Mouse (Mus musculus): ENCODE results near the gene Agbl2. TPM values are rescaled to one million over a fixed set of nuclear protein-coding genes. Genes with fewer than 3 reads are reported as not detected.

The Agbl2 gene
- polyA plus RNA-seq, 1 experiment from 2014 or later = 0.89 TPM

- Histone ChIP-seq H3K27ac (ENCODE audit: low read depth, low read length) (peak overlapping the region; percentile 66; the same call in 1 of the 2 replicates), H3K4me2 (ENCODE audit: low read length) (peak overlapping the region; percentile 53), H3K9me3 (replicated peaks; ENCODE audit: control insufficient read depth, low read length) (no peaks in the 10 kb centered on the region), H3K9ac (ENCODE audit: low read length) (peak overlapping the region; percentile 67), H3K4me3 (ENCODE audit: low read depth, low read length) (peak overlapping the region; percentile 69), H3K36me3 (ENCODE audit: control insufficient read depth, insufficient read depth, low read length) (peaks cover 23% of the 10 kb centered on the region), H3K4me1 (ENCODE audit: control insufficient read depth, insufficient read depth, low read length) (peaks cover 17% of the 10 kb centered on the region), H3K27me3 (replicated peaks; ENCODE audit: control insufficient read depth, insufficient read depth, low read length) (no peaks in the 10 kb centered on the region)
- ATAC-seq (no peak; the same call in 1 of the 2 replicates), DNase-seq (ENCODE audit: low spot score) (no peak)
- 3% methylated on average over 8 of the region's 8 CpGs for WGBS
Measured at GRCm38 (mm10) chr2:90846597-90846954, 64.0 kb downstream of the Agbl2 start.

DNA sequence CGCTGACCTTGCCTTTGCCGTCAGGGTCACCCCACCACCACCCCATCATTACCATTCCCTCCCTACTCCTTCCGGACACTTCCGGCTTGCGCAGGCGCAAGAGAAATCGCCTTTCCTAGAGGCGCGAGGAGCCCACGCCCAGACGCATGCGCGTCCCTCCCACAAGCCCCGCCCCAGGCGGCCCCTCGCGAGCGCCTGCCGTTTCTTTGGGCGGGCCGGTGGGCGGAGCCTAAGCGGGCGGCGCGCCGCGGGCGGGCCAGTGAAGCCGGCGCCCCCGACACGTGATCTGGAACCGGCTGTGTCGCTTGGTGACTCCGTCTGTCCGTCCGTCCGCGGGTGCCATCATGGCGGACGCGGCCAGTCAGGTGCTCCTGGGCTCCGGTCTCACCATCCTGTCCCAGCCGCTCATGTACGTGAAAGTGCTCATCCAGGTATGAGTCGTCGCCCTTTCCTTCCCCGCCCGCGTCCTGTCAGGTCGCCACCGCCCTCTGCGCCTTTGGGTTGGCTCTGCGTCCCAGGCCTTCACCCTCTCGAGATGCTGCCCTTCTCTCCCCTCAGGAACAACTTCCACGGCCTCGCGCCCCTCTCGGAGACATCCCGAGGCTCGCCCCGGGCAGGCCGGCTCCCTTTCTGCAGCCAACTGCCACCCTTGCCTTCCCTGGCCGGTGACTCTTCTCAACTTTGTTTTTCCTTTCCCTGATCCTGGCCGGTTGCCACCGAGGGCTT is 64.6 kb downstream of the Agbl2 start, which contains the start of gene Mtch2:
Gene Mtch2, plus strand, starts transcription at position 201 of the 726 bp plus-strand sequence.
- Histone ChIP-seq H3K36me3 (ENCODE audit: control insufficient read depth, insufficient read depth, low read length) (peaks cover 28% of the 10 kb centered on the region), H3K4me2 (ENCODE audit: low read length) (peak within 1 kb of the TSS; percentile 53), H3K9ac (ENCODE audit: low read length) (peak within 1 kb of the TSS; percentile 87), H3K27me3 (replicated peaks; ENCODE audit: control insufficient read depth, insufficient read depth, low read length) (no peaks in the 10 kb centered on the region), H3K4me3 (ENCODE audit: low read depth, low read length) (peak within 1 kb of the TSS; percentile 69), H3K27ac (ENCODE audit: low read depth, low read length) (peak within 1 kb of the TSS; percentile 83), H3K9me3 (replicated peaks; ENCODE audit: control insufficient read depth, low read length) (no peaks in the 10 kb centered on the region), H3K4me1 (ENCODE audit: control insufficient read depth, insufficient read depth, low read length) (peaks cover 17% of the 10 kb centered on the region)
- DNase-seq (ENCODE audit: low spot score) = peak; percentile 98
- 0% methylated on average over 57 of the region's 67 CpGs for WGBS
- peak; percentile 96 for ATAC-seq

GRCm38 (mm10) chr2:90847681-90848050 is 65.1 kb downstream of the Agbl2 start:
- Histone ChIP-seq H3K9me3 (replicated peaks; ENCODE audit: control insufficient read depth, low read length) (no peaks in the 10 kb centered on the region), H3K27me3 (replicated peaks; ENCODE audit: control insufficient read depth, insufficient read depth, low read length) (no peaks in the 10 kb centered on the region), H3K4me3 (ENCODE audit: low read depth, low read length) (peak overlapping the region; percentile 69), H3K27ac (ENCODE audit: low read depth, low read length) (peak overlapping the region; percentile 83), H3K4me1 (ENCODE audit: control insufficient read depth, insufficient read depth, low read length) (peaks cover 17% of the 10 kb centered on the region), H3K9ac (ENCODE audit: low read length) (peak overlapping the region; percentile 87), H3K36me3 (ENCODE audit: control insufficient read depth, insufficient read depth, low read length) (peaks cover 33% of the 10 kb centered on the region), H3K4me2 (ENCODE audit: low read length) (peak overlapping the region; percentile 53)
- WGBS = under 1% methylated on average over 13 of the region's 13 CpGs
- no peak for ATAC-seq
- DNase-seq (ENCODE audit: low spot score) = peak; percentile 57

DNA sequence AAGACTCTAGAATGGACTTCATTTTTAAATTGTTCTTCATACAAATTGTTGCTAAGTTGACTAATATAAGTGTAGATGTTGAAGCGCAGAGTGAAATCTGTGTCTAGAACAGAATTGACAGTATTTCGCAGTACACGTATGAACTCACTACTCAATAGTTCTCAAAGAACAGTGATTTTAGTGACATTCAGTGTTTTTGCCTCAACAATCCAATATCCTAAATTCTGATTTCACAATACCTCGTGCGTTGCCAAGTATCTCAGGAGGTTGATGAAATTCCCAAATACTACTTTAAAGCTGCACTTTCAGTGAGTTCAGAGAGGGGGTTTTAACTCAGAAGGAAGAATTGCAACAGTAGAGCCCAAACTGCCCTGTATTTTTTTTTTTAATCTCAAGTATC is 65.8 kb downstream of the Agbl2 start:
- H3K9me3 ChIP-seq (replicated peaks; ENCODE audit: control insufficient read depth, low read length) = no peaks in the 10 kb centered on the region
- peak overlapping the region; percentile 69 for H3K4me3 ChIP-seq (ENCODE audit: low read depth, low read length)
- H3K9ac ChIP-seq (ENCODE audit: low read length) = peak overlapping the region; percentile 87; the same call in 1 of the 2 replicates
- peaks cover 40% of the 10 kb centered on the region for H3K36me3 ChIP-seq (ENCODE audit: control insufficient read depth, insufficient read depth, low read length)
- H3K27ac ChIP-seq (ENCODE audit: low read depth, low read length) = no peak overlapping the region
- DNase-seq (ENCODE audit: low spot score) (no peak), ATAC-seq (no peak)
- peaks cover 17% of the 10 kb centered on the region for H3K4me1 ChIP-seq (ENCODE audit: control insufficient read depth, insufficient read depth, low read length)
- H3K27me3 ChIP-seq (replicated peaks; ENCODE audit: control insufficient read depth, insufficient read depth, low read length) = no peaks in the 10 kb centered on the region
- 92% methylated on average over 5 of the region's 5 CpGs for WGBS
- H3K4me2 ChIP-seq (ENCODE audit: low read length) = peak overlapping the region; percentile 53

- ATAC-seq (no peak), DNase-seq (ENCODE audit: low spot score) (no peak)
- H3K27me3 ChIP-seq (replicated peaks; ENCODE audit: control insufficient read depth, insufficient read depth, low read length) = no peaks in the 10 kb centered on the region
- no peak overlapping the region for H3K4me3 ChIP-seq (ENCODE audit: low read depth, low read length)
- H3K9me3 ChIP-seq (replicated peaks; ENCODE audit: control insufficient read depth, low read length) = no peaks in the 10 kb centered on the region
- peaks cover 56% of the 10 kb centered on the region for H3K36me3 ChIP-seq (ENCODE audit: control insufficient read depth, insufficient read depth, low read length)
- H3K4me1 ChIP-seq (ENCODE audit: control insufficient read depth, insufficient read depth, low read length) = peaks cover 17% of the 10 kb centered on the region
- H3K27ac ChIP-seq (ENCODE audit: low read depth, low read length) = no peak overlapping the region
- WGBS = 96% methylated on average over 1 of the region's 1 CpGs
- no peak overlapping the region for H3K4me2 ChIP-seq (ENCODE audit: low read length)
- H3K9ac ChIP-seq (ENCODE audit: low read length) = no peak overlapping the region
Measured at GRCm38 (mm10) chr2:90850401-90850800, 67.9 kb downstream of the Agbl2 start.

DNA sequence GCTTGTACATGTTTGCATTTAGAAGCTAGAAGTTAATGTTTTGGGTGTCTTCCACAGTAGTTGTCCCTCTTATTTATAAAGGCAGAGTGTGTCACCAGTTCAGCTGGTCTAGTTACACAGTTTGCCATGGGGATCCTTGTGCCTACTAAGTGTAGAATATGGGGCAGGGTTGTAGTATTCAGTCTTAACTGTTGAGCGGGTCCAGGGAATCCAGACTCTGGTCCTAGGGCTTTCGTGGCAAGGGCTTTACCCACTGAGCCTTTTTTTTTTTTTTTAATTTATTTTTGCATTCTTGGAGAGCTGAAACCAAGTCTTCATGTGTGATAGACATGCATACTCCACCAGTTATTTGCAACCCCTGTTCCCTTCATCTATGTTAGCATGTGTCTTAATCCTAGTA is 79.0 kb downstream of the Agbl2 start:
- Histone ChIP-seq H3K9me3 (replicated peaks; ENCODE audit: control insufficient read depth, low read length) (no peaks in the 10 kb centered on the region), H3K4me3 (ENCODE audit: low read depth, low read length) (no peak overlapping the region), H3K9ac (ENCODE audit: low read length) (no peak overlapping the region), H3K27me3 (replicated peaks; ENCODE audit: control insufficient read depth, insufficient read depth, low read length) (no peaks in the 10 kb centered on the region), H3K36me3 (ENCODE audit: control insufficient read depth, insufficient read depth, low read length) (peaks cover 85% of the 10 kb centered on the region), H3K27ac (ENCODE audit: low read depth, low read length) (no peak overlapping the region), H3K4me2 (ENCODE audit: low read length) (no peak overlapping the region), H3K4me1 (ENCODE audit: control insufficient read depth, insufficient read depth, low read length) (no peaks in the 10 kb centered on the region)
- 96% methylated on average over 2 of the region's 2 CpGs for WGBS
- ATAC-seq (no peak), DNase-seq (ENCODE audit: low spot score) (no peak)

- Histone ChIP-seq H3K9ac (ENCODE audit: low read length) (no peak overlapping the region), H3K27ac (ENCODE audit: low read depth, low read length) (no peak overlapping the region), H3K4me2 (ENCODE audit: low read length) (no peak overlapping the region), H3K36me3 (ENCODE audit: control insufficient read depth, insufficient read depth, low read length) (peaks cover 85% of the 10 kb centered on the region), H3K4me1 (ENCODE audit: control insufficient read depth, insufficient read depth, low read length) (no peaks in the 10 kb centered on the region), H3K27me3 (replicated peaks; ENCODE audit: control insufficient read depth, insufficient read depth, low read length) (no peaks in the 10 kb centered on the region), H3K4me3 (ENCODE audit: low read depth, low read length) (no peak overlapping the region), H3K9me3 (replicated peaks; ENCODE audit: control insufficient read depth, low read length) (no peaks in the 10 kb centered on the region)
- ATAC-seq = peak; percentile 49
- DNase-seq (ENCODE audit: low spot score) = peak; percentile 65
Measured at GRCm38 (mm10) chr2:90864184-90864583, 81.7 kb downstream of the Agbl2 start.

GRCm38 (mm10) chr2:90866524-90866923 is 84.0 kb downstream of the Agbl2 start:
- no peaks in the 10 kb centered on the region for H3K4me1 ChIP-seq (ENCODE audit: control insufficient read depth, insufficient read depth, low read length)
- H3K4me3 ChIP-seq (ENCODE audit: low read depth, low read length) = no peak overlapping the region
- no peaks in the 10 kb centered on the region for H3K27me3 ChIP-seq (replicated peaks; ENCODE audit: control insufficient read depth, insufficient read depth, low read length)
- no peaks in the 10 kb centered on the region for H3K9me3 ChIP-seq (replicated peaks; ENCODE audit: control insufficient read depth, low read length)
- ATAC-seq (peak; percentile 91), DNase-seq (ENCODE audit: low spot score) (peak; percentile 89)
- WGBS = 18% methylated on average over 3 of the region's 3 CpGs
- no peak overlapping the region for H3K27ac ChIP-seq (ENCODE audit: low read depth, low read length)
- H3K36me3 ChIP-seq (ENCODE audit: control insufficient read depth, insufficient read depth, low read length) = peaks cover 62% of the 10 kb centered on the region
- no peak overlapping the region for H3K4me2 ChIP-seq (ENCODE audit: low read length)
- no peak overlapping the region for H3K9ac ChIP-seq (ENCODE audit: low read length)

- no peak for DNase-seq (ENCODE audit: low spot score)
- no peak overlapping the region for H3K4me3 ChIP-seq (ENCODE audit: low read depth, low read length)
- no peaks in the 10 kb centered on the region for H3K9me3 ChIP-seq (replicated peaks; ENCODE audit: control insufficient read depth, low read length)
- H3K36me3 ChIP-seq (ENCODE audit: control insufficient read depth, insufficient read depth, low read length) = peaks cover 31% of the 10 kb centered on the region
- no peaks in the 10 kb centered on the region for H3K27me3 ChIP-seq (replicated peaks; ENCODE audit: control insufficient read depth, insufficient read depth, low read length)
- H3K4me2 ChIP-seq (ENCODE audit: low read length) = no peak overlapping the region
- no peak overlapping the region for H3K9ac ChIP-seq (ENCODE audit: low read length)
- H3K27ac ChIP-seq (ENCODE audit: low read depth, low read length) = no peak overlapping the region
- ATAC-seq = no peak
- H3K4me1 ChIP-seq (ENCODE audit: control insufficient read depth, insufficient read depth, low read length) = no peaks in the 10 kb centered on the region
- 68% methylated on average over 4 of the region's 4 CpGs for WGBS
Measured at GRCm38 (mm10) chr2:90870136-90870601, 87.6 kb downstream of the Agbl2 start.

Data from forebrain, embryonic 14.5 days (tissue).